Mouse (Mus musculus) central nervous system, embryonic 14 days (tissue): ENCODE results near the gene Nlrp9b. TPM values are rescaled to one million over a fixed set of nuclear protein-coding genes. Genes with fewer than 3 reads are reported as not detected.

Source experiments
- polyA plus RNA-seq: library from polyadenylated mRNA; depleted of rRNA; stranded (reverse); fragments of >200 nt; gene quantifications from 2 replicates; pipeline ENCODE4 v1.2.3, GENCODE M21; 2012; rRNA removed

The Nlrp9b gene
- polyA plus RNA-seq = not detected in 2 replicates

DNA sequence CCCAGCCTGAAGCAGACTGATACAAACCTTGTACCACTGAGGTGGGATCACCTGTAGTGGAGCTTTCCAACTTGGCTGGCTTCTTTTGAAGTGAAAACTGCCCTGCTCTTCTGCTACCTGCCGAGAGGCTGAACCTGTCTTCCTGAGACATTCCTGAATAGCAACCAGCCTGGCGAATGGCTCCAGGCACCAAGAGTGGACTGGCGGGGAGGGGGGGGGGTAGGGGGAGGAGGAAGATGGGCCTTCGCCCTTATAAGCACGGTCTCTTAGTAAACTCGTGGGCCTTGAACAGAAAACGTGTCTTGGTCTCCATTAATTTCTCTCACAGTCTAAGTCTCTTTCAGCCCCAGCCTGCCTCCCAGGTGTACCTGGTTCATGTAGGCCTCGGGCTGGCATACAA is at the start of gene Nlrp9b:
Gene Nlrp9b, plus strand, starts transcription at position 301 of the 400 bp plus-strand sequence.

GRCm38 (mm10) chr7:19950589-19950988 is 40.7 kb upstream of the Nlrp9b start, which contains the start of gene Igsf23:
Gene Igsf23, minus strand, starts transcription at chr7:19950756.

DNA sequence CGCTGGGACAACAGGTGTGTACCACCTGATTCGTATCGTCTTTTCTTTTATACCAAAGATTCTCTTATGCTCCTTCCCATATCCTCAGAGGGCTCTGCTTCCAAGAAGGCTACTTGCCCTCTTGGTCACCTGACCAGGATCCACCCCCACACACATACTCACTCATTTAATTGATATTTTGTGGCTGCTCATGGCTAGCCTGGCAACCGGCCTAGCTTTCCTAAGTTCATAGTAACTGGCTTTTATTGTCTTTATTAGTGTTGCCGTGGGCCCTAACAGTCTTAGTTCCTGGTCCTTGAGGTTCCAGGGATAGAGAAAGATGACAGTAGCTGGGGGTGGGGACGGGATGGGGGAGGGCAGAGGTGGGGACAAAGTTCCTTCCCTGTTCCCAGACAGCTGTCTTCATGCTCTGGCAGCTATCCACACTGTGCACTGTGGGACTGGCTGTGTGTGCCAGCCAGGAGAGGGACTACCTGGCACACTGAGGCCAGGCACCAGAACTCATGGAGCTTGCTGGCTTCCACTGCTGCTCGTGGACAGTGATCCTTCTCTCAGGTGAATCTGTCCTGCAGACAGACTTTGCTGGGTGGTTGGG is 26.2 kb upstream of the Nlrp9b start, which contains the start of gene Ceacam20:
Gene Ceacam20, plus strand, starts transcription at position 428 of the 595 bp plus-strand sequence.

GRCm38 (mm10) chr7:20099380-20099779 is 108.1 kb downstream of the Nlrp9b start, which contains the start of gene Vmn1r91:
Gene Vmn1r91, plus strand, starts transcription at chr7:20099680.

GRCm38 (mm10) chr7:20122479-20122878 is 131.2 kb downstream of the Nlrp9b start, which contains the start of gene Gm16442:
Gene Gm16442, minus strand, starts transcription at chr7:20122579.

Other genes with a start within 250 kb of the Nlrp9b start
- gene Nectin2, start 241.0 kb upstream of the Nlrp9b start, polyA plus RNA-seq = 36.1 and 40.6 TPM in 2 replicates
- gene Bcam, start 220.4 kb upstream of the Nlrp9b start, polyA plus RNA-seq = 9.6 and 26.2 TPM in 2 replicates
- 0.16 and 0.75 TPM in 2 replicates for gene Cblc, start 194.7 kb upstream of the Nlrp9b start, polyA plus RNA-seq
- gene Bcl3, start 168.7 kb upstream of the Nlrp9b start, polyA plus RNA-seq = 0.91 and 2.3 TPM in 2 replicates
- 10.0 and 11.8 TPM in 2 replicates for gene Gm19345, start 139.5 kb upstream of the Nlrp9b start, polyA plus RNA-seq
- gene Ceacam16, start 130.2 kb upstream of the Nlrp9b start, polyA plus RNA-seq = 0.04 TPM in 1 of 2 replicates, not detected in the other
- 0.10 TPM in 1 of 2 replicates, not detected in the other for gene Ceacam19, start 103.5 kb upstream of the Nlrp9b start, polyA plus RNA-seq
- 8.5 and 11.6 TPM in 2 replicates for gene Pvr, start 70.3 kb upstream of the Nlrp9b start, polyA plus RNA-seq
- not detected in 2 replicates for gene Igsf23, start 40.7 kb upstream of the Nlrp9b start, polyA plus RNA-seq
- gene Ceacam20, start 26.1 kb upstream of the Nlrp9b start, polyA plus RNA-seq = not detected in 2 replicates
- gene Vmn1r91, start 108.2 kb downstream of the Nlrp9b start, polyA plus RNA-seq = not detected in 2 replicates
- not detected in 2 replicates for gene Gm16442, start 131.1 kb downstream of the Nlrp9b start, polyA plus RNA-seq
- not detected in 2 replicates for gene Vmn1r93, start 147.6 kb downstream of the Nlrp9b start, polyA plus RNA-seq
- gene Vmn1r94, start 176.9 kb downstream of the Nlrp9b start, polyA plus RNA-seq = not detected in 2 replicates
- not detected in 2 replicates for gene Vmn1r95, start 202.2 kb downstream of the Nlrp9b start, polyA plus RNA-seq
- gene Gm6164, start 214.1 kb downstream of the Nlrp9b start, polyA plus RNA-seq = not detected in 2 replicates
- not detected in 2 replicates for gene Gm4498, start 242.4 kb downstream of the Nlrp9b start, polyA plus RNA-seq